Mouse (Mus musculus) kidney, embryonic 16.5 days (tissue): ENCODE measurements at regions not wholly inside any gene's neighbourhood (a gene's known extent, or its start where the extent isn't known, plus 50 kb on each side); places are given as distances from the start of the nearest gene placed in this dataset.

Experiments used
- ATAC-seq: fragments of 200-750 bp; cut with Nextera tagmentation; 2 replicates; pipeline ENCODE4 v1.8.0; 2017; ENCODE audit warnings: moderate TSS enrichment; ENCODE audit not compliant: low FRiP score, low TSS enrichment
- H3K27ac ChIP-seq: fragments of 300-500 bp; sonication (generic); 2 replicates; pipeline ENCODE4 v1.5.1; 2014; ENCODE audit warnings: low read length
- H3K27me3 ChIP-seq: fragments of 300-500 bp; sonication (generic); 2 replicates; pipeline ENCODE4 v1.6.1; 2014; ENCODE audit warnings: low read length, control low read depth, mixed read lengths; ENCODE audit not compliant: insufficient read depth
- H3K36me3 ChIP-seq: fragments of 300-500 bp; sonication (generic); 2 replicates; pipeline ENCODE4 v1.6.1; 2014; ENCODE audit warnings: low read length, control low read depth, mixed read lengths; ENCODE audit not compliant: insufficient read depth
- H3K4me1 ChIP-seq: fragments of 300-500 bp; sonication (generic); 2 replicates; pipeline ENCODE4 v1.6.1; 2014; ENCODE audit warnings: low read length, control low read depth, mixed read lengths; ENCODE audit not compliant: insufficient read depth
- H3K4me2 ChIP-seq: fragments of 300-500 bp; sonication (generic); replicated peaks from 2 replicates; pipeline ENCODE4 v1.6.1; 2014; ENCODE audit warnings: low read depth, low read length
- H3K4me3 ChIP-seq: fragments of 300-500 bp; sonication (generic); 2 replicates; pipeline ENCODE4 v1.5.1; 2014; ENCODE audit warnings: mild to moderate bottlenecking, low read length
- H3K9ac ChIP-seq: fragments of 300-500 bp; sonication (generic); replicated peaks from 2 replicates; pipeline ENCODE4 v1.6.1; 2014; ENCODE audit warnings: low read length
- H3K9me3 ChIP-seq: fragments of 300-500 bp; sonication (generic); 2 replicates; pipeline ENCODE4 v1.6.1; 2016; ENCODE audit warnings: low read length, control low read depth
- WGBS: fragments of 180-500 bp; shearing (Covaris S2); extraction: QIAGEN DNeasy Blood & Tissue Kit; methylation state at CpG from one replicate; pipeline ENCODE4 v1.1.7; 2014; 5-methylcytosine and 5-hydroxymethylcytosine counted together

DNA sequence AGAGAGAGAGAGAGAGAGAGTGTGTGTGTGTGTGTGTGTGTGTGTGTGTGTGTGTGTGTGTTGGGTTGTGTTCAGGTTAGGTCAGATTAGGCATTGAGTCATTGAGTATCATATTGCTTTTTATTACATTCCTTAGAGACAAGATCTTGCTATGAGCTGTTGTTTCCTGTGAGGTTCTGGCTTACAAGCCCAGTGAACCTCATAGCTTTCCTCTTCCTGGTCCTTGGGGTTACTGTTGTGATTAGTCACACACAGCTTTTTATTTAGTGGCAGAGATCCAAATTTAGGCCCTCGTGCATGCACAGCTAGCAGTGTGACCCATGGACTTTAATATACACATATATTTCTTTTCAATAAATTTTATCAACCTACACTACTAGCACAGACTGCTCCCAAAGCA lies 120.3 kb upstream of the Gm12666 start:
- H3K9me3 ChIP-seq = no peaks in the 10 kb centered on the region
- no peaks in the 10 kb centered on the region for H3K27me3 ChIP-seq
- no peaks in the 10 kb centered on the region for H3K4me1 ChIP-seq
- ATAC-seq = peak; percentile 77; the same call in 1 of the 2 replicates
- H3K27ac ChIP-seq = no peak overlapping the region
- 23% methylated on average over 1 of the region's 1 CpGs for WGBS
- no peak overlapping the region for H3K9ac ChIP-seq
- no peaks in the 10 kb centered on the region for H3K36me3 ChIP-seq
- no peak overlapping the region for H3K4me2 ChIP-seq
- H3K4me3 ChIP-seq = no peak overlapping the region

DNA sequence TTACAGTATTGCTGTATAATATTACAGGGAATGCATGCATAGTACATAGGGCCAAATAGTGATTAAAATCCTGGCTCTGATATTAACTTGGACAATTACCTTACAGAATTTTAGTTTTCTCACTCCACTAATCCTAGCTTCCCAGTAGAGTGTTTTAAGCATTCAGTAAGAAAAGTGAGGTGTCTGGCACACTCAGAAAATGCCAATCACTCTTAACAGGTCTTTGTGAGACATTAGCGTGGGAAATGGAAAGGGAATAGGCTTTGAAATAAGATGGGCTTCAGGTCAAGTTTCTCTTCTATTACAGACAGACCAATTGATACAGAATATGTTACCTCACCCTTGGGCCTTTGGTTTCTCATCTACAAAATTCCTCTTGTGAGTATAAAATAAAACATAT lies 74.3 kb upstream of the Gm12666 start:
- Histone ChIP-seq H3K9me3 (no peaks in the 10 kb centered on the region), H3K4me3 (no peak overlapping the region), H3K9ac (no peak overlapping the region), H3K27ac (no peak overlapping the region), H3K4me2 (no peak overlapping the region), H3K4me1 (no peaks in the 10 kb centered on the region), H3K27me3 (no peaks in the 10 kb centered on the region), H3K36me3 (no peaks in the 10 kb centered on the region)
- ATAC-seq = no peak
- 78% methylated on average over 1 of the region's 1 CpGs for WGBS

DNA sequence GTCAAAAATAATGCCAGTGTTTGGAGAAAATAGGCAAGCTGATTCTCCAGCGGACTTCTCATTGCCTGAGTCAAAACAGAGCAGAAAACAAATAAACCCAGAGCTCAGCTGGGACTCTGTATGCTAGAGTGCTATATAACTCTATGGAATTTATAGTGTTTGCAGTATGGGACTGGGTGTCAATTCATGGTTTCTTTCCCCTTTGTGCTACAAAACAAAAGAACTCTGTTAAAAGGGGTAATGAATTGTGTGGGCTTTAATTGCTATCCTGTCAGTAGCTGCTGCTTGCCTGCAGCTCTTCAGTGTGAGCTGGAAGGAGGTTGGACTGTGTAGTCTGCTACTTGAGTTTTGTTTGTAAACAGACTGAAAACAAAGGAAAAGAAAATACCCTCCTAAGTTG lies 55.3 kb upstream of the Gm12666 start:
- Histone ChIP-seq H3K4me1 (no peaks in the 10 kb centered on the region), H3K4me3 (no peak overlapping the region), H3K36me3 (no peaks in the 10 kb centered on the region), H3K4me2 (no peak overlapping the region), H3K27me3 (no peaks in the 10 kb centered on the region), H3K9me3 (no peaks in the 10 kb centered on the region), H3K27ac (no peak overlapping the region), H3K9ac (no peak overlapping the region)
- WGBS = 26% methylated on average over 1 of the region's 1 CpGs
- no peak for ATAC-seq
